Mouse (Mus musculus) heart, adult 9 months (tissue): ENCODE results near the gene Arhgap29.
A peak's percentile ranks its signal among the peaks of the same experiment; 100 is the strongest.

Experiments
- DNase-seq, 2 experiments: peaks; one replicate each; pipeline ENCODE4 v3.0.0; 2022; ENCODE audit warnings: low spot score in 2 of 2

The Arhgap29 gene

GRCm38 (mm10) chr3:122064556-122065410 lies 112.4 kb downstream of the Arhgap29 start:
- DNase-seq, result peak; percentile 60 to 72
